Mouse (Mus musculus) cerebellum, postnatal 36 days (tissue): Measurements from ENCODE around the gene Mvd.

Experiments used
- DNase-seq, 2 experiments: peaks; one replicate each; pipeline ENCODE4 v3.0.0; 2021 to 2022; ENCODE audit warnings: mixed read lengths in 2 of 2

Gene Mvd

DNA sequence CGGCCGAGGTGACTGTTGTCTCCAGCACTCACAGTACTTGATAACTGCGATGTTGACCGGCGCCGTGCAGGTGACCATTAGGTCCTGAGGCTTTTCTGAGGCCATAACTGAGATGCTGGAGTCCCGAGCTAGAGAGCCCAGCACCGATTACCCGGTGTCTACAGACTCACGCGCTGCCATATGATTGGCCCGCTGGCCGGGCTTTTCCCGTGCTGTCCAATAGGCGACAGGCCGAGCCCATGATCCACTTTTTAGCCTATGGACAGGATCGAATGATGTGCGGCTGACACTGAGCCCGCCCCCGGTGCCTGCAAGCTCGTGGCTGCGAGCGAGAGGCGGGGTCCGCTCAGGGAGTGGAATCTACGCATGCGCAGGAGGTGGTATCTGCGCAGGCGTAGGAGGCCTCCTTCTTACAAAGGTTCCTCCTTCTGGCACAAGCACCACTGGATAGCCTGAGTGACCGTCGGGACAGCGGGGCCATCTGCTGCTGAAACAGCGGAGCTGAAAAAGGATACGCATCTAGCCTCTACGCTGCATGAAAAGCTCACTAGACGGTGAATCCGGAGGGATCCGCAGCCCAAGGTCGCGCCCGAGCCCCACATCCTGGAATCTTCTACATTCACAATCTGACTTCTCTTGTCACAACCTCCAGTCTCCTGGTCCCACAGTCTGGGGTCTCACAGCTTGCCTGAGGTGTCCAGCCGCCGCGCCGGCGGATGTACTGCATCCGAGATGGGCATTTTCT, at the start of gene Mvd:
TSS of gene Mvd (minus strand) at position 161 of the 745 bp plus-strand sequence.
- peak; percentile 98 to 100 for DNase-seq

DNA sequence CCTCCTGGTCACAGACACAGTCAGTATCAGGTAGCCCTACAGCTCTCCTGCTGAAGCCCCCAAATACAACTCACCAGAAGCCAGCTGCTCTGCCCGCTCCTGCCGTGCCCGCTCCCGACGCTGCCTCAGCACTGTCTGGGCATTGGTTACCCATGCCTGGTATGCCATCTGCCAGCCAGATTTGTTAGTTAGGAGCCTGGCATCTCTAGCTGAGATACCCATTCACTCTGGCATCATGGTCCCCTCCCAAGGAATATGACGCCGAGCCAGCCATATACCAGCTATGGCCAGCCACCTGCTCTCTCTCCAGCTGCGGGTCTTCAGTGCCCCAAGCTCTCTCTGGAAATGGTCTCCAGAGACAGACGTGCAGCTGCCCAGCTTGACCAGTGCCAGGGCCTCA, 45.2 kb upstream of the Mvd start:
- no peak for DNase-seq

DNA sequence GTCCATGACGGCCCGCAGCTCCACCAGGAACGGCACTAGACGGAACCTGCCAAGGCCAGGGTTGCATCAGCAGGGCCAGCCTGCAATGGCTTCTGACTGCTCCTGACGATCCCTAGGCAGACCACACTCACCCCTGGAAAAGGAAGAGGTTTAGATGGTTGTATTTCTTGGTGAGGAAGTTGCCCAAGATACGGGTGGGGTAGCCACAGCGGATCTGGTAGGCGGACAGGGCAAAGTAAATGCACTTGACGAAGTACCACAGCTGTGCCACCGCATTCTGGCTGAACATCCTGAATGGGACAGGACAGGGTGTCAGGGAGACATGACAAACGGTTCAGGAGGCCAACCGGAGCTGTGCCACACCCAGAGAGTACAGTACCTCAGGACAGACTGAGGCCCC, 41.6 kb upstream of the Mvd start:
- DNase-seq = no peak

DNA sequence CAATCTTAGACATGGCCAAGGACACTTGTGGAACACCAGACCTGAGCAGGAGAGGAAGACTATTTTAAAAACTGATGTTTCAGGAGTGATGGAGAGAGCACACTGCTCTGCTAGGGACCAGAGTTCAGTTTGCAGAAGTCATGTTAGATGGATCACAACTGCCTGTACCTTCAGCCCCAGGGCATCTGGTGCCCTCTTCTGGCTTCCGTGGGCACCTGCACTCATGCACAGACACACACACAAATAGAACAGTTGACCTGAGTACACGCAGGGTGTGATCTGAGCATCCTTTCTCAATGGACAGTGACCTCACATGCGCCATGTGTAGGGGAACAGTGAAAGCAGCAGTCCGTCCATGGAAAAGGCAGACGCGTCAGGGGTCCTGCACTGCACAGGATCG, 40.7 kb upstream of the Mvd start:
- DNase-seq = no peak

DNA sequence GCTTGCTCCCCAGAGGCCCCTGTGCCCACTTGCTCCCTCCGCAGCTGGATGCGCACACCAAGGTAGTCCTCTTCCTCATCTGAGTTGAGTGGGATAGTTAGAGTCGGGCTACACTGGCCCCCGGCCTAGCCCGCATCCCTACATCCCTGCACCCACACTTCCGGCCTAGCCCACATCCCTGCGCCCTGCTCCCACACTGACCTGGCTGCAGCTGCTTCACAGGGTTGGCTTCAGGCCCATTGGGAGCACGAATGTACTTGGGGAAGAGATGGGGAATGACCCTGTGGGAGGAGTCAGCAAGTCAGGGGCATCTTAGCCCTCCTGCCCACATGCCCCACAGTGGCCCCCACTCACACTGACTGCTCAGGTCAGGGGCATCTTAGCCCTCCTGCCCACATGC, 39.2 kb upstream of the Mvd start:
- DNase-seq = no peak

DNA sequence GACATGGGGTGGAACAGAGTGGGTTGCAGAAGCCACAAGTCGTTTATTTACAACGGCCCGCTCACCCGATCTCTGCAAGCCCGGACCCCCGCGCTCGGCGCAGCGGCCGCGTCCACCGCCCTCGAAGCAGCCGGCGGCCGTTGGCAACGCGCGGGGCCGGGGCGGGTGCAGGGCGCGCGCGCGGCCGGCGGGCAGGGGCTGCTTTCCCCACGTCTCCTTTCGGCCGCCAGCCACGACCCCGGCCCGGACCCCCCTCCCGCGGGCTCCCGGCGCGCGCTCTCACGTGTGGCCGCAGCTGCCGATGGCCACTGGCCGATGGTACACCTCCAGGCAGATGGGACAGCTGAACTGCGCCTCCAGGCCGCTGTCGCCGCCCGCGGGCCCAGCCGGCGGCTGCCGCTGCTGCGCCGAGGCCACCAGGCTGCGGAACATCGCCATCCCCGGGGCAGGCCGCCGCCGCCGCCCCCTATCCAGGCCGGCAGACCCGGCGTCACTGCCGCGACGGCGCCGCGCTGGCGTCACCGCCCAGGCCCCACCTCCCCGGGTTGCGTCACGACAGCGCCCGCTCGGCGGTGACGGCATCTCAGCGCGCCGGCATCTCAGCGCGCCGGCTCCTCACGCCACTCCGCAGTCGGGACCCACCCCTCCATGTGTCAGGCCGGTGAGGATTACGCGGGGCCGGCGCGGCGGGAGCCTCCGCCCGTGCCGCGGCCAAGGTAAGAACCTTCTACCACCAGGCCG, 32.5 kb upstream of the Mvd start, which contains the start of the genes Rnf166 and Ctu2:
TSS of gene Rnf166 (minus strand) at position 485 of the 741 bp plus-strand sequence.
TSS of gene Ctu2 (plus strand) at position 564 of the 741 bp plus-strand sequence.
- DNase-seq = peak; percentile 89 to 94

DNA sequence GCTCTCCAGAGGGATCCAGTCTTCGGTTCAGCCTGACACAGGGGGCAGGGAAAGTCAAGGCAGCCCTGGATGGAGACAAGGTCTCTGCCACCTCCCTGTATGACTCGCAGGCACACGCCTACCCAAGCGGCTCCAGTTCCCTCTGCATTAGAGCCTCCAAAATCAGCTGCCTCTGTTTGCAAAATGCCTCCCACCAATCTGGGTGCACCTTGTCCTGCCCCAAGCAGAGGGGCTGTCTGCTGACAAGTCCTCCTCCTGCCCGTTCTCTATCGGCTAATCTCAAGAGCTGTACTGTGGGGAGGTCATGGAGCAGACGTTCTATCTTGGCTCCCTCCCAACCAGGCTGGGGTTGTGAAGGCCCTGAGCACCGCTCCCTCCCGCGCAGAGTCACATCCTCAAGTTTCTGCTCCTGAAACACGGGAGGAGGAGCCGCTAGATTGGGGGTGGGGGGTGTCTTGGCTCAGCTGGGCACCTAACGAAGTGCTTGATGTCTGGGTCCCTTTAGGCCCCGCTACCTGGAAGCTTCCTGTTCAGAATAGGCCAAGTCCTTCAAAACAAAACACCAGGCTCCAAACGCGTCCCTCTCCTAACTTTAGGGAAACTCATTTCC, 31.8 kb upstream of the Mvd start:
- DNase-seq = peak; percentile 34 to 38

DNA sequence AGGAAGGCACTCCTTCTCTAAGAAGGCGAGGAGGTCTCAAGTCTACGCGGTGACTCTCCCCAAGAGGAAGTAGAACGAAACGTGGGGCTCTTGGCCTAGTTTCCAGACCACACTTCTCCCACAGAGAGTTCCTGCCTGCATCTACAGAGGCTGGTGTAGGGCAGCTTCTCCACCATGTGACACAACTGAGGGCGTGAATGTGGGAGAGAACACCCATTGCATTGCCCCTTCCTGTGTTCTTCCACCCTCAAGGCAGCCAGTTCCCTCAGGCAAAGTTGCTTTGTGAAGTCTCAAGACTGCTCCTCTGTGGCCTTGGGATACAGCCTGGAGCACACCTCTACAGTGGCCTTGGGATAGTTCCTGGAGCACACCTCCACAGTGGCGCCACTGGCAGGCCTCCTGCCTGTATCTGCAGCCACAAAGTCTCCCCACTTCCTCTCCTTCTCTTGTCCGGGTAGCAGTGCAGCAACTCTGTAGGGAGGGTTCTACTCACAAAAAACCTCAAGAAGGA, 30.7 kb upstream of the Mvd start:
- DNase-seq = no peak

DNA sequence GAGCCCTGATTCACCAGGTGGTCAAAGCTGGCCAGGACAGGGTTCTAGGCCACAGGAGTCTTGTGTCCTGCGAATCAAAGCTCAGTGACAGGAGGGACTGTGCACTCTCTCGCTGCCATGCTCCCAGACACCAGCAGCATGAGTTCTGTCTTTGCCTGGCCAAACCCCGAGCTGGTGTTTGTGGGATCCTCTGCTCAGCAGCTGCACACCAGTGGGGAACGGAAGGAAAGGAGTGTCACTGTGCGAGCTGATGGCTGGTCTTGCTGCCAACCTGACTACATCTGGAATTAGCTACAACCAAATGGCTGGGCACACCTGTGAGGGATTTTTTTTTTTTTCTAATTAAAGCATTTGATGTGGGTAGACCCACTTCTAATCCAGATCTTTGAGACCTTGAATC, 27.5 kb upstream of the Mvd start:
- DNase-seq = no peak

DNA sequence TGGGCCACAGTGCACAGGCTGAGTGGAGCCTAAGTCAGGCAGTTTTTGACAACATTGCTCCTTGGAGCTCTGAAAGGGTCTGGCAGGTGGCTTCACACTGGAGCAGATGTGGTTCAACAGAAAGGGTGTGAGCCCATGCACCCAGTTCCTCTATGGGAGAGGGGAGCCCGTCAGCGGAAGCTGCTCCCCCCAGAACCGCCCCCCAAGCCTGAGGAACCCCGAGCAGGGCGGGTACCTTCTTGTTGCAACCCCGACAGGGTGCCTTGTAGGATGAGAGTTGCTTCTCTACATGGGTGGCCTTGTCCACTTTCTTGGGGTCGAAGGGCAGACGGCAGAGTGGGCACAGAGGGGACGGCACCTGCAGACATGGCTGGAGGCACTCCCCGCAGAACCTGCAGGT, 26.7 kb upstream of the Mvd start:
- DNase-seq = no peak

DNA sequence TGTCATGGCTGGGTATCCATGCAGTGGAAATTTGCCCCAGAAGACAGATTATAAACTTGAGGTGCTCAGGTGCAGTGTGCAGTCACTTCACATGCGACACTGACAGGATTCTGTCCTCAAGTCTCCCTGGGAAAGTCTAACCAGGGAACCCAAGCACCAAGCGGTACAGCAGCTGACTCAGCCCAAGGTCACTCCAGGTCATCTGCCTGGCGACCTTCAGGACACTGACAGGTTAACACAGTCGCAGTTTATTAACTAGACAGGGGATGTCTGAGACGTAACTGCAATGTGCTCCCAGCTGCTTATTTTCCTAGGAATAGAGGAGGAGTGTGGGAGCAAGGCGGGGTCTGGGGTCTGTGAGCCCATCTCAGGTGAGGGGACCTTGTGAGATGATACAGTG, 26.2 kb upstream of the Mvd start:
- no peak for DNase-seq

DNA sequence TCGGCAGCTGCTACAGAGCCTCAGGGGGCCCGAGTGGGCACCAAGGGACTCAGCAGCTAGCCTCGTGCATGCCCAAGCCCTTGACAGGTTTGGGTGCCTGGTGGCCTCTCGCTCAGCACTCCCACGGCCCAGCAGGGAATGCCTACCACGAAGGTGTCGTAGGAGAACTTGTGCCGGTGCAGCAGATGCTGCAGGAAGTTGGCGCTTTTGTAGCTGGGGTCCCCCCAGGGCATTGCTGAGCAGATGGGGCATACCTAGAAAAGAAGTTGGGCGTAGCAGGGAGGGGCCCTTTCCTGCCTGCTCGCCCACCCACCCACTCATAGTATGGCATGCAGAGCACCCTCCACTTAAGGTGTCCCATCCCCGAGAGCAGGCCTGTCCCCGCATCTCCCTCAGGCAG, 24.6 kb upstream of the Mvd start:
- DNase-seq = no peak

DNA sequence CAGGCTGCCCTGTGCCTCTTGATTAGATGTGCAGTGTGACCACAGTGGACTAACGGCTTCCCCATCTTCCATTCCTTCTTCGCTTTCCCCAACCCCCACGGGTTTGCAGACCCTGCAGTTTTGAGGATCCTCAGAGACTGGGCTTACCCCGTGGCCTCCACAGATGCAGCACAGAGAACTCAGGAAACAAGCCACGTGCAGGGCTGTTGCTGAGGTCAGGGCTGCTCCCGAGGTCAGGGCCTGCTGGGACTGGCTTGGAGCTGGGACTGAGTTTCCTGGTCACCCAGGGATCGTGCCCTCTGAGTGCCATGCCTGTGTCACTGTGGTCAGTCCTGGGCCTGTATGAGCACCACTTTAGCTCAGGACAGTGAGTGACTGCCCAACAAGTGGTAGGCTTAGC, 21.8 kb upstream of the Mvd start:
- DNase-seq = no peak

DNA sequence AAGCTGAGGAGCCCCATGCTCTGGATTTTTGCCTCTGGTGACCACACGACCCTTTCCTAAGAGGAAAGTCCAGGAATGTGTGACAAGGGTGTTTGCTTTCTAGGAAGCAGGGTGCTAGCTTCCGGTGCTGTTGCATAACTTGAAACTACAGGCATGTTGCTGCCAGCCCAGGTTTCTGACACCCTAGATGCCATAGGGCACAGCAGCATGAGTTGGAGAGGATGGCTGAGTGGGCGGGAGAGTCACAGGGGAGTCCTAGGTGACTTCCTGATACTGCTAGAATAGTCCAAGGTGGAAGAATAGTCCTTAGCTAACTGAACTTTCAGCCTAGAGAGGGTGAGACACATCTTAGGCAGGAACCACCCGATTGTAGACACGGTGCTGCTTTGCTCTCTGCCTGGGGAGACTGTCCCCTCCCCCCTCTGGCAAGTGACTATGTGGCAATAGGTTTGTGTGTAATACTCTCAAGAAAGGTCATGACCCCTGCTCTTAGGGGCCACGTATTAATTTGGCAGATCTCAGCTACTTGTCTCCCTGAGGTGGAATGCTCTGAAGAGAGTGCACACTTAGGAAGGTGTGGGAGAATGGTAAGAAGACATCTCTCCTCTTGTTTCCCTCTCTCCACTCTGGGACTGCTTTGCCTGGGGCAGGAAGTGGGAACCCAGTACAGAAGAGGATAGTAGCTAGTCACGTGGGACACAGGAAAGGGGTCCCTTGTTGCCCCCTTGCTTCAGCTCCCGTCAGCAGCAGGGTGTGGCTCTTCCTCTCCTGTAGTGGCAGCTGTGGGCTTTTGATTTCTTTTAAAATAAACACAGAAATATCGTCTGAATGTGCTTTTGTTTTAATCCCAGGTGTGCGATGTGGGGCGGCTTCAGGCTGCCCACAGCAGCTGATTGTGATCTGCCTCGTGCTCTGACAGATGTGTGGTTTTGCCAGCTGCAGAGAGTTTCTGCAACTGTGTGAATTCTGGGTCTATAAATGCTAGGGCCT, 20.7 kb upstream of the Mvd start:
- DNase-seq = no peak

DNA sequence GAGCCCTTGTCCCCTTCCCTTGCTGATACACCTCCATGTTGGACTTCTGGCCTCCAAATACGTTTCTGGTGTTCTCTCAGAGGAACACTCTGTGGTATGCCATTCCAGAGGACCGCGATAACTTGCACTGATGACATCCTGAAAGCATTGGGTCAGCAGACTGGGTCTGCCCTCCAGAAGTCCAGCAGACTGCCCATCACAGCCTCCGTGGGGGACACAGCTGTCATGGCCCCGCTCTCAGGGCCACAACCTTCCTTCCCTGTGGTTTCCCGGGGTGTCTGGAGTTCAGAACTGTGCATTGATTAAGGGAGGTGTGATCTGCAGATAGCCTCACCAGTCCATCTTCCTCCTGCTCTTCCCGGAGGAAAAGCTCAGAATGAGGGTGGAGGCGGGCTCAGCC, 19.3 kb upstream of the Mvd start:
- no peak for DNase-seq

DNA sequence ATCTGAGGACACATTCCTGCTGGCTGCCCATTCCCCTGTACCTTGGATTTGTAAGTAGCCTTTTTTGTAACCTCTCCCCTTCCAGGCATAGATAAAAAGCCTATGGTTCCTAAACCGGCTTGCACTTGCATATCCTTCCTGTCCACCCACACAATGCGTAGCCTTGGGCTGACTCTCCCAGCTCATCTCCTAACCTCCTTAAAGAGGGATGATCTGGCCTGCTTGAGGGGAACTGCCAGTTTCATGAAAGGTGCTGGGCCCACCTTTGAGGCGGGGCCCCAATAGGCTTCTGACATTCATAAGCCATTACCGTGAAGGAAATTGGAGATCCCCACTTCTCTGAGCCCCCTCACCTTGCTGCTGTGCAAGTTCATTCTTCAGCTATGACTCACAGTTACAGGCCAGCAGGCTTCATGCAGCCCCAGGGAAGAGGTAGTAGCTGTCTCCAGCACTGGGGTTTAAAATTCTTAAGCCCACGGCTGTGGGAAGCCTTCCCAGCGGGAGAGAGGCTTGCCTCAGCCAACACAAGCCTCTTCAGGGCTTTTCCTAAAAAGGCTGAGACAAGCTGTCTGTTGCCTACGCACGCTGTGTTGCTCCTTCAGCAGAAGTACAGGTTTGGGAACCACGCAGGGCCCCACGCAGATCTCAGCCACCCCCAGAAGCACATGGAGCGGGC, 18.4 kb upstream of the Mvd start:
- DNase-seq = no peak

DNA sequence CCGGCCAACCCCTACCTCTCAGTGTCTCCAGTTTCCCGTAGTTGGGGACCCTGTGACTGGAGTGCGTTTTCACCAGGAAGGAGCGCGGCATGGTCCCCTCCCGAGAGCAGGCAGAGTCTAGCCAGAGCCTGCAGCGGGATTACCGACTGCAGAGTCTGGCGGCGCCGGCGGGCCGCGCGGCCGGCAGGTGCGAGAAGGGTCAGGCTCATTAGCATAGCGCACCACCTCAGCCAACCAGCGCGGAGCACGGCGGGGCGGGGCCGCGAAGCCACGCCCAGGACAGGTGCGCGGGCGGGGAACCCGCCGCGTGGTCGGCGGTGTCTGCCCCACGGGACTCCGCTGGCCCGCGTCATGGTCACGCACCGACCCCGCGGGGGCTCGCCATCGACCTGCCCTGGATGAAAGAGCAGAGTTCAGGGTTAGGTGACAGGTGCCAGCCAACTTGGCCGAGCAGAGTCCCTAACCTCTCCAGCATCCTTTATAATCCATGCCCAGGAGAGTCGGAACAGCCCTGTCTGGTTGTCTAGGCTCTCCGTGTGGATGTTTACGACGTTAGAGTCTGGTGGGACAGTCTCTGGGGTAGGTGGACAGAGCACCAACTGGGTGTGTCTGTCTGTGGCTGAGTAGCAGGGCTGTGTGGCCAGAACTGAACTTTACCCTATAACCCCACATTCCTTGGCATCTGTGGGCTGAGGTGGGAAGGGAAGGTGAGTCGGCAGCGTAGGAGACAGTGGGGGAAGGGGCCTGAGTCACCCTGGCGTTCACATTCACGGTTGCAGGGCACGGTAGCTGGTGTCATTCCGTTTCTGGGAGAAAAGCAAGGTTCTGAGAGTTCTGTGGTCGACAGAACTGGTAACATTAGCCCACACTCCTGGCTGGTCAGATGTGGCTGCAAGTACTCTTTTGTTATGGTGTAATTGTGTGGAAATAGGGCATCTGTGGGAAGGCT, 17.6 kb upstream of the Mvd start, which contains the start of gene Snai3:
TSS of gene Snai3 (minus strand) at position 210 of the 949 bp plus-strand sequence.
- peak; percentile 60 to 70 for DNase-seq

DNA sequence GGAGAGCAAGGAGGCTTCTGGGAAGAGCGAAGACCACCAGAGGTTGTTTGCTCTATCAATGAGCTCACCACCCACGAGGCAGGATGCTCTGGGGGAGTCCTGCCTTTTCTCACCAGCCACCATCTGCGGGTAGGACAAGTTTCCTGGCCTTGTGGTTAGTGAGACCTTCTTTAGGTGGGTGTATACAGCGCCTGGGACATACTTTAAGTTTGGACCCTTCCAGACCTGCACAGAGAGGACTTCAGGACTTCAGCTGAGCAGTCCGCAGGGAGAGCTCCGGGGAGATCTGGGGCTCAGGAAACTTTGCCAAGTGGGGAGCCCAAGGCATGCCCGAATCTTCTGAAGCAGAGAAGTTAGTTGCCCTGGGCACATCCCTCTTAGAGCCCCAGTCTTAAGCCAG, 16.8 kb upstream of the Mvd start:
- DNase-seq = no peak

DNA sequence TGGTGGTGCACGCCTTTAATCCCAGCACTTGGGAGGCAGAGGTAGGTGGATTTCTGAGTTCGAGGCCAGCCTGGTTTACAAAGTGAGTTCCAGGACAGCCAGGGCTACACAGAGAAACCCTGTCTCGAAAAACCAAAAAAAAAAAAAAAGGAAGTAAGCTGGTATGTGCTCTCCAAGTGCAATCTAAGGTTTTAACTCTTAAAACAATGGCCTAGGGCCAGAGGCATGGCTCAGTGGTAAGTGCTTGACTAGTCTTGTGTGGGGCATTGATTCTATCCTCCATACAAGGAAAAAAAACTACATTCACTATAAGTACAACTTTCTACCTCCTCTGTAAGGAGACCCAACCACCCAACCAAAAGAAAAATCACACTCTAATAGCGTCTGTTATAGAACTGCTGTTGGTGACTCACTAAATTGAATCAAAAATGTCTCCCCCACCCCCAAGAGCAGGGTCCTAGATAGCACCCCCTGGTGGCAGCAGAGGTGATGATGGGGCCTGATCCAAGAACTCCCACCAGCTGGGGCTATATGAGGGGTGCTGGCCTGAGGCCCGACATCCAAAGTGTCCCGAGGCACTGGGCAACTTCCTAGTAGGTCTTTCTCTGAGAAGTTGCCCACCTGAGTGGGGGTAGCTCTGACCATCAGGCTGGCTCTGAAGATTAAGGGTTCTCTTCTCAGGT, 16.1 kb upstream of the Mvd start:
- DNase-seq = no peak

DNA sequence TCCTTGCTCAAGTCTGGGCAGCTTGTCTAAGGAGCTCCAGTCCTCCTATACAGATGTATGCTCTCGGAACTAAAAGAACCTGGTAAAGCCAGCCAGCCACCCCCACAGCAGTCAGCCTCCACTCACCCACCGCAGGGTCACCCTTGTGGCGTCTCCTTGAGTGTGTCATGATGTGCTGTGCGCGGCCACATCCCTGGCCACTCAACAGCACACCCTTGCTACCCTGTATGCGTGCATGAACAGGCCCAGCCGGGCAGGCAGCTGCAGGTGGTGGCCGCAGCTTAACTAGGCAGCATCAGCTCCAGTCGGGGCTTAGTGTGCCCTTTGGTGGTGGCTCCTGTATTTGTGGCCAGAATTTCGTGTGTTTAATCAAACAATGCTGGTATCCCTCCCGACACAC, 13.9 kb upstream of the Mvd start:
- no peak for DNase-seq
